Mouse (Mus musculus): Measurements from ENCODE around the gene Cyth1. TPM values are rescaled to one million over a fixed set of nuclear protein-coding genes. Genes with fewer than 3 reads are reported as not detected.

The Cyth1 gene
- polyA plus RNA-seq, 1 experiment from 2014 or later = 11.3 TPM

- H3K4me3 ChIP-seq = no peak overlapping the region
- no peak overlapping the region for H3K27ac ChIP-seq (replicated peaks)
- H3K9me3 ChIP-seq (replicated peaks) = peaks cover 7% of the 10 kb centered on the region; the same call in 1 of the 2 replicates
- 89% methylated on average over 9 of the region's 9 CpGs for WGBS
- no peaks in the 10 kb centered on the region for H3K27me3 ChIP-seq (ENCODE audit: low read depth, poor library complexity, severe bottlenecking)
- H3K4me1 ChIP-seq = 0 out of 2 replicates have a peak, but pooled peaks cover 3% of the 10 kb centered on the region
- H3K36me3 ChIP-seq = no peaks in the 10 kb centered on the region
- DNase-seq (ENCODE audit: low spot score) = no peak
Observed at GRCm38 (mm10) chr11:118095004-118095403, 153.4 kb downstream of the Cyth1 start.

- 85% methylated on average over 23 of the region's 23 CpGs for WGBS
- H3K9me3 ChIP-seq (replicated peaks) = peaks cover 7% of the 10 kb centered on the region; the same call in 1 of the 2 replicates
Observed at GRCm38 (mm10) chr11:118091002-118091670, 157.3 kb downstream of the Cyth1 start.

GRCm38 (mm10) chr11:118088896-118089295 is 159.5 kb downstream of the Cyth1 start:
- peaks cover 2% of the 10 kb centered on the region; the same call in 1 of the 2 replicates for H3K4me1 ChIP-seq
- no peak for DNase-seq (ENCODE audit: low spot score)
- H3K27me3 ChIP-seq (ENCODE audit: low read depth, poor library complexity, severe bottlenecking) = no peaks in the 10 kb centered on the region
- H3K4me3 ChIP-seq = no peak overlapping the region
- H3K27ac ChIP-seq (replicated peaks) = no peak overlapping the region
- H3K36me3 ChIP-seq = no peaks in the 10 kb centered on the region
- H3K9me3 ChIP-seq (replicated peaks) = peaks cover 7% of the 10 kb centered on the region; the same call in 1 of the 2 replicates
- 88% methylated on average over 19 of the region's 19 CpGs for WGBS

More at GRCm38 (mm10) chr11:118091002-118091670, 157.3 kb downstream of the Cyth1 start:
- Histone ChIP-seq H3K27ac (replicated peaks) (no peak overlapping the region), H3K4me1 (no peaks in the 10 kb centered on the region), H3K36me3 (no peaks in the 10 kb centered on the region), H3K27me3 (ENCODE audit: low read depth, poor library complexity, severe bottlenecking) (no peaks in the 10 kb centered on the region), H3K4me3 (no peak overlapping the region)
- DNase-seq (ENCODE audit: low spot score) = no peak

GRCm38 (mm10) chr11:118085961-118086360 is 162.4 kb downstream of the Cyth1 start:
- WGBS = 83% methylated on average over 8 of the region's 8 CpGs

GRCm38 (mm10) chr11:118085176-118085575 is 163.2 kb downstream of the Cyth1 start:
- Histone ChIP-seq H3K4me1 (peaks cover 14% of the 10 kb centered on the region), H3K36me3 (no peaks in the 10 kb centered on the region), H3K9me3 (replicated peaks) (no peaks in the 10 kb centered on the region), H3K4me3 (no peak overlapping the region), H3K27me3 (ENCODE audit: low read depth, poor library complexity, severe bottlenecking) (no peaks in the 10 kb centered on the region), H3K27ac (replicated peaks) (no peak overlapping the region)
- DNase-seq (ENCODE audit: low spot score) = no peak
- WGBS = 94% methylated on average over 4 of the region's 4 CpGs

More at GRCm38 (mm10) chr11:118085961-118086360, 162.4 kb downstream of the Cyth1 start:
- Histone ChIP-seq H3K27me3 (ENCODE audit: low read depth, poor library complexity, severe bottlenecking) (no peaks in the 10 kb centered on the region), H3K27ac (replicated peaks) (0 out of 2 replicates have a peak overlapping the region, but pooled peaks have one; percentile 17), H3K9me3 (replicated peaks) (peaks cover 1% of the 10 kb centered on the region; the same call in 1 of the 2 replicates), H3K36me3 (no peaks in the 10 kb centered on the region), H3K4me3 (no peak overlapping the region), H3K4me1 (peaks cover 14% of the 10 kb centered on the region)
- no peak for DNase-seq (ENCODE audit: low spot score)

GRCm38 (mm10) chr11:118084266-118084665 is 164.1 kb downstream of the Cyth1 start:
- peaks cover 20% of the 10 kb centered on the region for H3K4me1 ChIP-seq
- H3K4me3 ChIP-seq = no peak overlapping the region
- no peaks in the 10 kb centered on the region for H3K27me3 ChIP-seq (ENCODE audit: low read depth, poor library complexity, severe bottlenecking)
- H3K9me3 ChIP-seq (replicated peaks) = no peaks in the 10 kb centered on the region
- DNase-seq (ENCODE audit: low spot score) = no peak
- no peak overlapping the region for H3K27ac ChIP-seq (replicated peaks)
- no peaks in the 10 kb centered on the region for H3K36me3 ChIP-seq
- 76% methylated on average over 3 of the region's 3 CpGs for WGBS

GRCm38 (mm10) chr11:118083811-118084210 is 164.6 kb downstream of the Cyth1 start:
- Histone ChIP-seq H3K27ac (replicated peaks) (no peak overlapping the region), H3K9me3 (replicated peaks) (no peaks in the 10 kb centered on the region), H3K27me3 (ENCODE audit: low read depth, poor library complexity, severe bottlenecking) (no peaks in the 10 kb centered on the region), H3K36me3 (no peaks in the 10 kb centered on the region), H3K4me1 (peaks cover 20% of the 10 kb centered on the region), H3K4me3 (no peak overlapping the region)
- peak; percentile 73 for DNase-seq (ENCODE audit: low spot score)
- WGBS = 9% methylated on average over 6 of the region's 6 CpGs

- H3K27ac ChIP-seq (replicated peaks) = peak overlapping the region; percentile 38; the same call in 1 of the 2 replicates
- 92% methylated on average over 14 of the region's 14 CpGs for WGBS
Observed at GRCm38 (mm10) chr11:118082294-118082693, 166.1 kb downstream of the Cyth1 start.

More at GRCm38 (mm10) chr11:118082294-118082693, 166.1 kb downstream of the Cyth1 start:
- DNase-seq (ENCODE audit: low spot score) = no peak
- Histone ChIP-seq H3K27me3 (ENCODE audit: low read depth, poor library complexity, severe bottlenecking) (no peaks in the 10 kb centered on the region), H3K4me3 (no peak overlapping the region), H3K9me3 (replicated peaks) (no peaks in the 10 kb centered on the region), H3K4me1 (peaks cover 20% of the 10 kb centered on the region), H3K36me3 (no peaks in the 10 kb centered on the region)

Other genes starting within 250 kb of the Cyth1 start
- 0.14 and 0.17 TPM in 2 replicates for gene Dnah17, start 118.0 kb downstream of the Cyth1 start, polyA plus RNA-seq (2016; fragmentation: Nextera tagmentation; extraction: Ambion mirVana)
- gene Usp36, start 41.7 kb upstream of the Cyth1 start, polyA plus RNA-seq (2016; fragmentation: Nextera tagmentation; extraction: Ambion mirVana) = 20.4 and 23.6 TPM in 2 replicates
- 0.06 and 0.21 TPM in 2 replicates for gene Cep295nl, start 93.9 kb upstream of the Cyth1 start, polyA plus RNA-seq (2016; fragmentation: Nextera tagmentation; extraction: Ambion mirVana)
- gene Timp2, start 107.1 kb upstream of the Cyth1 start, polyA plus RNA-seq (2016; fragmentation: Nextera tagmentation; extraction: Ambion mirVana) = 29.0 and 32.1 TPM in 2 replicates
- gene Lgals3bp, start 153.5 kb upstream of the Cyth1 start, polyA plus RNA-seq (2016; fragmentation: Nextera tagmentation; extraction: Ambion mirVana) = 0.68 and 1.7 TPM in 2 replicates
- gene Cant1, start 170.5 kb upstream of the Cyth1 start, polyA plus RNA-seq (2016; fragmentation: Nextera tagmentation; extraction: Ambion mirVana) = 22.8 and 23.3 TPM in 2 replicates
- gene C1qtnf1, start 179.6 kb upstream of the Cyth1 start, polyA plus RNA-seq (2016; fragmentation: Nextera tagmentation; extraction: Ambion mirVana) = 2.0 and 2.9 TPM in 2 replicates
- 7.3 and 8.6 TPM in 2 replicates for gene Engase, start 228.2 kb upstream of the Cyth1 start, polyA plus RNA-seq (2016; fragmentation: Nextera tagmentation; extraction: Ambion mirVana)